Mouse (Mus musculus) kidney, adult 11 months (tissue): Measurements from ENCODE around the gene Kbtbd13.

Experiments used
- DNase-seq: peaks from one replicate; pipeline ENCODE4 v3.0.0; 2022

The Kbtbd13 gene

DNA sequence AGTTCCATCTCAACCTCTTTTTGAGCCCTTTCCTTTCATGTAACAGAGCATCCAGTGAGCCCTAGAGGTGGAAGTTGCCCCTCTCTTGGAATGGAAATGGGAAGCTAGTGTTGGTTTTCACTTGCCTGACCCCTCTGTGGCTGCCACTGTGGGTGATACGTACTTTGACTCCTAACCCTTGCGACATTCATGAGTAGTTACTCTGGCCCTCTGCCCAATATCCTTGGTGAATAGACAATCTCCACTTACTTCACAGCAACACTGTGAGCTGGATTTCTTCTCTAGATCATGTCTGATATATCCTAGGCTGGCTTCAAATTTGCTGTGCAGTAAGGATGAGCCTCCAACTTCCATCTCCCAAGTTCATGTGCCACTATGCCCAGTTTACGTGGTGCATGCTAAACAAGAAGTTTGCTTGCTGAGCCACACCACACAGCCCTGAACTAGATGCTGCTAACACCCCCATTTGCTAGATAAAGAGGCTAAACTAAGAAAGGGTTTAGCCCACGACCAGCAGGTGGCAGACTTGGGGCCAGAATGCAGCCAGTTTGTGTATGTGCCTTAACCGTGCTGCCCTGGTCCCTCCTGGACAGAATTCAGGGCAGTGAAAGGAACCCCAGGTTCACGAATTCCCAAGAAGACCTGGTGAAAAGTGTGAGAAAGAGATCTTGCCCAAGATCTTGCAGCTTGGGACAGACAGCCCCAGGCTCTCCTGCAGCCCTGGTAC, 1.3 kb upstream of the Kbtbd13 start:
- peak; percentile 61 for DNase-seq

DNA sequence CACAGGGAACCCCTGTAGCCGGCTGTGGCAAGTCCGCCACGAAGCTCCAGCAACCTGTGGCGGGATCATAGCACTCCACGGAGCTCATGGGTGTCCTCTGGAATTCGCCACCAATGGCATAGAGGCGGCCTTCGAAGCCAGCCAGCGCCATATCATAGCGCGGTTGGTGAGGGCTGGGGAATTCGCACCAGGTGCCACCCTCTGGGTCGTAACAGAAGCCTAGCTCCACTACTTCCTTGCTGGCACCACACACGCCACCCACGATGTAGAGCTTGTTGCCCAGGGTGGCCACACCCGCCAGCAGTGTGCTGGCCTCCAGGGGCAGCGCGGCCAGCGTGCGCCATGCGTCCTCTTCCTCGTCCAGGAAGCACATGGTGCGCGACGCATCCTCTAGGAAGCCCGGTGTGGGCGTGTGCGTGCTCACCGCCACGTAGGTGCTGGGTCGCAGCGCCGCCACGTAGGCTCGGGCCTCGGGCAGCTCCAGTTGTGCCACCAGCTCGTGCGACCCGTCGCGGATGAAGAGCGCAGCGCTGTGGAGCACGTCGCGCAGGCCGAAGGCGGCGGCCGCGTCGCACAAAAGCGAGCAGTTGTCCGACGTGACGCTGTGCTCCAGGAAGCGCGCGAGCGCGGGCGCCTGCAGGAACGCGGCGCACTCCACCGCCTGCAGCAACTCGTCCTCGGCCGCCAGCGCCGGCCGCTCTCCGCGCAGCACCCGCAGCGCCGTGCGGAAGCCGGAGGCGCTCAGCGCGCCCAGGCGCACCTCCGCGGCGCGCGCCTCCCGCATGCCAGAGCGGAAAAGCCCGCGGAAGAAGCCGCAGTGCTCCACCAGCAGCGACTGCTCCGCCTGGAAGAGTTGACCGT, 470 bp downstream of the Kbtbd13 start:
- no peak for DNase-seq

GRCm38 (mm10) chr9:65386373-65387140, 4.9 kb downstream of the Kbtbd13 start:
- peak; percentile 24 for DNase-seq

GRCm38 (mm10) chr9:65384276-65384675, 7.2 kb downstream of the Kbtbd13 start:
- peak; percentile 34 for DNase-seq

DNA sequence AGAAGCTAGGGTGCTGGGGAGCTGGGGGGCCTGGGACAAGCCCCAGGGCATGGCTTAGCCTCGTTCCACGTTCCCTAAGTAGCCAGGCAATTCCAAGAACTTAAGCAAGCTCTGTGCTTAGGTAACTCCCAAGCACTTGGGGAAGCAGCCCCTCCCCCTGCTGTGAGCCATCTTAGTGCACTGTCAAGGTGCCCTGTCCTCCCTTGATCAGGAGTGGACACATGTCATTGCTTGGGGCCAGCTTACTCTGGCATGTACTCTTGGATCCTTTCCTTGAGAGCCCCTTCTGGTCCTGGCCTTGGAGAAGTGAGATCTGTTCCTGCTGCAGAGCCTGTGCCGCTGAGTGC, 8.7 kb downstream of the Kbtbd13 start:
- DNase-seq: no peak

GRCm38 (mm10) chr9:65382031-65382750, 9.3 kb downstream of the Kbtbd13 start:
- DNase-seq: no peak

GRCm38 (mm10) chr9:65381017-65381590, 10.3 kb downstream of the Kbtbd13 start:
- DNase-seq: no peak

GRCm38 (mm10) chr9:65375163-65375934, 16.1 kb downstream of the Kbtbd13 start:
- peak; percentile 13 for DNase-seq

DNA sequence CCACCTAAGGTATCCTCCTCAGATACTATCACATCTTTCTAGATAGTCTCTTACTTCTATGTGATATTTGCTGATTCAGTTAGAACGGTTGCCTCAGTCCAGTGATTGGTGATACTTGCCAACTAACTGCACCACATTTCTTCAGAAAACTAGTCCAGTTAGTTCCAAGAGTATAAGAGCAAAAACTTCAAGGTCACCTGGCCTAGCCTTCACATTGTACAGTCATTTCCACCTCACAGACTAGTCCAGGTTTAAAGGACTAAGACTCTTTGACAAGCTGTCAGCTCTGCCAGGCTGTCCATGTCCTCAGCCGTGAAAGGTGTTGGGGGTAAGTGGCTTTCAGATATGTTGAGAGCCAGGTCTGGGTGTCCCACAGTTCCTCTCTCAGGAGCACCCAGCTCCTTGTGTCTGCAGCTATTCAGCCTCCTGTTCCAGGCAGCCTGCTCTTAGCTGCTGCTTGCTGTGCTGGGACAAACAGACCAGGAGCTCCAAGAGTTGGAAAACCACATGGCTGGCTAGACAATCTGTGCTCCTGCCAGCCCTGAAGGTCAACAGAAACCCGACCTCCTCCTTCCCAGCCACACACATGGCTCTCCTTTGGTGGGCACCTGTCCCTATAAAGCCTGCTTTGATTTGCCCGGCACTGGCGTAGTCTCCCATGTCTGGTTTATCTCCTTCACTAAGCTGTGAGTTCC, 16.8 kb downstream of the Kbtbd13 start:
- DNase-seq: no peak

- no peak for DNase-seq
Measured at GRCm38 (mm10) chr9:65372449-65372848, 19.0 kb downstream of the Kbtbd13 start.

GRCm38 (mm10) chr9:65371756-65372155, 19.7 kb downstream of the Kbtbd13 start:
- DNase-seq: no peak

DNA sequence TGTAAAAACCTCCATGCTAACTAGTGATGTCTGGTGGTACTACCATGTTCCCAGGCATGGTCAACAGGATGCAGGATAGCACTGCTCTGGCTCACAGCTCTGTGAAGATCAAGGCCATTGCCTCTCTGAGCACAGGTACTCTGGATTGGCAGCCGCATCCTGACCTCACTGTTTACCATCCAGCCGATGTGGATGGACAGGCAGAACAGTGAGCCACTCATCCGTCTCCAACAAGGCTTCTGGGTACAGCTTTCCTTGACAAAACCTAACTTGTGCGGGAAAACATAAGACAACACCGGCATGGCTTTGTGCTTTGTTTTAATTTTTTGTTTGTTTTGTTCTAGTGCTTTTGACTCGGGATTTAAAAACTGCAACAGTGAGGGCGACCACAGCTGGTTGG, 25.7 kb downstream of the Kbtbd13 start:
- DNase-seq: no peak

DNA sequence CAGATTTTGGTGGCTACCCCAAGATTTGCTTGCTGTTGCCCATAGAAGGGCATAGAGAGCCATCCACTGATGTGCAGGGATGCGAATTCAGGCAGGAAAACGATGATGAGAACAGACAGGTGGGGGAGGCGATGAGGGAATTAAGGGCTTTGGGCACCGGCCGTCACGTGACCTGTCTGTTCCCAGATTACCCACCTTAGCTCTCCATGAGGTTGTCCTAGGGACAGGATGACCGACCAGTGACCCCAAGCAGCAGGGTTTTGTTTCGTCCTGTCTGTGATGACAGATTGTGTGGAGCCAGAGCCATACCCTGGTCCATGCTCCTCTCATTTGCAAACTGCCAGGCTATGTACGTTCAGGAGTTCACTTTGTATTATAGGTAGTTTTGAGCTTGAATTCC, 27.8 kb downstream of the Kbtbd13 start:
- no peak for DNase-seq

GRCm38 (mm10) chr9:65360641-65361448, 30.6 kb downstream of the Kbtbd13 start, which contains the start of gene Ubap1l:
Ubap1l (plus strand) TSS chr9:65361041.
- peak; percentile 32 for DNase-seq

- DNase-seq: no peak
Measured at GRCm38 (mm10) chr9:65358956-65359480, 32.4 kb downstream of the Kbtbd13 start.

DNA sequence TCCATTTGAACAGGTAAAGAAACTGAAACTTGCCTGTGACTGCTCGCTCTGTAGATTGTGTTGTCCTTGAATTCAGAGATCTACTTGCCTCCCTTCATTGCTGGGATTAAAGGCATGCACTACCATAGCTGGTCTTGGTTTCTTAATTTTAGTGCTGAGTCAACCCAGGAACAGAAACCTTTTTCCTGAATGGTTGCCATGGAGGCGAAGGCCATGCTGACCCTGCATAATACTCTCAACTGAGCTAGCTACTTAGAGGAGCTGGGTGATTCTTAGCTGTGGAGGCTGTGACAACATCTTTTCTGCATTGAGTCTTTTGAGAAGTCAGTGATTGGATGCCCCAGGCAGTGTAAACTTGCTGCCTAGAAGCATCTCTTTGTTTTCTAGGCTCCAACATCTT, 34.5 kb downstream of the Kbtbd13 start:
- DNase-seq: no peak

DNA sequence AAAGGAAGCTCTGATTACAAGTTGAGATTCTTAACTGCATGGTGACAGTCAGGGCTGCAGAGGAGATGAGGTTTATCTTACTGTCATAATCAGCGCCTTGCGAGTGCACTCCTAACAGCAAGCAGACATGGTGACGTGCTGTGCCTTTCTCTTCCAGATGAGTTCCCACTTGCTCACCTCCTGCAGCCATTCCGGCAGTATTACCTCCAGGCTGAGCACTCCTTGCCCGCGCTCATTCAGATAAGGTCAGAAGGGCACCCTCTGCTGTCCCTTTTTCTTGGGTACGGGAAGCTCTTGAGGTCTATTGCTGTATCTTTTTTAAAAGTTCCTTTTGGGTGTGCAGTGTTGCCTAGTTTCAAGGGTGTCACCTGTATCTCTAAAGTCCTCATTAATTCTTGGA, 34.9 kb downstream of the Kbtbd13 start:
- DNase-seq: no peak

- no peak for DNase-seq
Measured at GRCm38 (mm10) chr9:65353251-65353650, 38.2 kb downstream of the Kbtbd13 start.

GRCm38 (mm10) chr9:65347112-65347850, 44.2 kb downstream of the Kbtbd13 start:
- no peak for DNase-seq
